Mouse (Mus musculus) cortical plate, adult 2 months (tissue): ENCODE data around the gene Sgo2b. TPM values are rescaled to one million over a fixed set of nuclear protein-coding genes. Genes with fewer than 3 reads are reported as not detected.
"Not testable (repeated sequence)": the region's sequence is repeated elsewhere in the genome, so short reads cannot be mapped to it uniquely, and the experiment has no call there.

Experiments used
- H3K27ac ChIP-seq: fragments of 200-500 bp; 2 replicates; pipeline ENCODE4 v1.5.1; 2012; ENCODE audit warnings: low read length, control low read depth, inconsistent platforms; ENCODE audit not compliant: insufficient read depth
- H3K4me1 ChIP-seq: fragments of 200-500 bp; 2 replicates; pipeline ENCODE4 v1.6.1; 2011; ENCODE audit warnings: low read length; ENCODE audit not compliant: control insufficient read depth, insufficient read depth
- H3K4me3 ChIP-seq: fragments of 200-500 bp; 2 replicates; pipeline ENCODE4 v1.5.1; 2011; ENCODE audit warnings: mild to moderate bottlenecking, low read length, control low read depth; ENCODE audit not compliant: insufficient read depth
- CTCF ChIP-seq: fragments of 200-500 bp; IDR thresholded peaks from 2 replicates; pipeline ENCODE4 v1.5.1; 2011; ENCODE audit warnings: mild to moderate bottlenecking, control low read depth, low read length; ENCODE audit not compliant: insufficient read depth; ENCODE audit errors: extremely low read depth
- POLR2A ChIP-seq: fragments of 200-500 bp; IDR thresholded peaks from 2 replicates; pipeline ENCODE4 v1.6.1; 2011; ENCODE audit warnings: mild to moderate bottlenecking, low read length, control low read depth; ENCODE audit not compliant: insufficient read depth; ENCODE audit errors: extremely low read depth
- polyA plus RNA-seq: library from polyadenylated mRNA; depleted of rRNA; stranded (reverse); fragments of >200 nt; gene quantifications from 2 replicates; pipeline ENCODE4 v1.2.3, GENCODE M21; 2012; rRNA removed

Sgo2b gene
- not detected in 2 replicates for polyA plus RNA-seq

- Histone ChIP-seq H3K4me1 (no peaks in the 10 kb centered on the region), H3K4me3 (peak within 1 kb of the TSS; percentile 27), H3K27ac (no peak within 1 kb of the TSS)
- TF ChIP-seq POLR2A (no peak), CTCF (no peak)
Measured at GRCm38 (mm10) chr8:63951626-63952377, at the start of gene Sgo2b. Gene Sgo2b, minus strand, starts transcription at chr8:63952248.

GRCm38 (mm10) chr8:63970612-63971391 lies 18.8 kb upstream of the Sgo2b start:
- not testable (repeated sequence) for H3K4me3 ChIP-seq, H3K27ac ChIP-seq, H3K4me1 ChIP-seq

DNA sequence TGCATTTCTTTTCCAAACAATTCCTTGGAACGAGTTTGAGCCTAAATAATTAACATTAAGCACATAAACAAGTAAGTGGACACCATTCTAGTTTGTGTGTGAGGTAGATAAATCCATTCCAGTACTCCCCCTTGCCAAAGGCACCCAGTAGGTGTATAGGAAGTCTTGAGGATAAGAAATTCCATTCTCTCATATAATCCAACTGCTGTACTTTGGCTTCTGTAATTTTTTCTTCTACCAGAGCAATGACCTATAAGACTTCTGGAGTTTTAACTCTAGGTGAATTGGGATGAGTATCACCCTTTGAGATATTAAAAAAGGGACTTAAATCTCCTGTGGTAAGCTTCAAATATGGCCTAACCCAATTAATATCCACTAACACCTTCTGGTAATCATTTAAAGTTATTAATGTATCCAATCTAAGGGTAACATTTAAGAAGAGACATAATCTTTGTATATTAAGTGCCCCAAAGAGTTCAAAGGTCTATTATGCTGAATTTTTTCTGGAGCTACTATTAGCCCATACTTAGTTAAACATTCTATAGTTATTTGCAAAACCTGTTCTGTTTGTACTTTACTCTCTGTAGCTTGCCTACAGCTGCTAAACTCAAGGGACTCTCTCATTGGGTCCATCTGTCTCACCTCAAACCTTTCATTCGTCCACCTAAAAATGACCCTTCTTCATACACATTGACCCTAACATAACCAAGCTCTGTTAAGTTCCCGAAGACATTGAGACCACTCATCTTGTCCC lies 9.2 kb upstream of the Sgo2b start:
- Histone ChIP-seq H3K4me1 (no peaks in the 10 kb centered on the region), H3K4me3 (no peak overlapping the region), H3K27ac (no peak overlapping the region)
- no peak for TF ChIP-seq POLR2A
- TF ChIP-seq CTCF: no peak

DNA sequence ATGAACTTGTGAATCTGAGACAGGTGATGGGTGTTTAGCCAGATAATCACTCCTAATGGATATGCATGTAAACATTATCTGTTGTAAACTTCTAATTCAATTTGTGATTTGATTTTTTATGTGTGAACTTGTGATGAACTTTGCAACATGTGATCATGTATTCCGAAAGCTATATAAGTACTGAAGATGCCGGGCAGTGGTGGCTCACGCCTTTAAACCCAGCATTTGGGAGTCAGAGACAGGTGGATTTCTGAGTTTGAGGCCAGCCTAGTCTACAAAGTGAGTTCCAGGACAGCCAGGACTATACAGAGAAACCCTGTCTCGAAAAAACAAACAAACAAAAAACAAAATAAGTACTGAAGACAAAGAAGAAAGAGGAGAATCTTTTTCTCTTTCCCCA lies 1.8 kb upstream of the Sgo2b start:
- H3K4me3 ChIP-seq, H3K4me1 ChIP-seq, H3K27ac ChIP-seq: not testable (repeated sequence)

DNA sequence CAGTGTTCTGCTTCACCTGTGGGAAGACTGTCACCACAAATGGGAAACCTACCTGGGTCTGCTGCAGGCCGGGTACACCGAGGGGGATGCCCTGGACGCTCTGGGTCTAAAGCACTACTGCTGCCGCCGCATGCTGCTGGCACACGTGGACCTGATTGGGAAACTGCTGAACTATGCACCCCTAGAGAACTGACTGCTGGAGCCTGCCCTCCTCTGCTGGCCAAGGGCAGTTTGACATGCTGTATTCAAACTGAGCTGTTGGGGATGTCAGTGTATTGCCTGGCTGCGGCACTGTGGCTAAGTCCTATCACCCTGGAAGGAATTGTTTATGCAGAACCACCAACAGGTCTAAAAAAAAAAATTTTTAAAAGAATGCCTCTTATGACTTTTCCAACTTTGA lies 18.9 kb downstream of the Sgo2b start:
- no peak overlapping the region for H3K27ac ChIP-seq
- no peak for TF ChIP-seq POLR2A
- TF ChIP-seq CTCF: no peak
- H3K4me1 ChIP-seq: no peaks in the 10 kb centered on the region
- no peak overlapping the region for H3K4me3 ChIP-seq

GRCm38 (mm10) chr8:63929301-63930097 lies 22.5 kb downstream of the Sgo2b start:
- H3K4me3 ChIP-seq: no peak overlapping the region
- no peak overlapping the region for H3K27ac ChIP-seq
- H3K4me1 ChIP-seq: no peaks in the 10 kb centered on the region
- TF ChIP-seq CTCF (no peak), POLR2A (no peak)

DNA sequence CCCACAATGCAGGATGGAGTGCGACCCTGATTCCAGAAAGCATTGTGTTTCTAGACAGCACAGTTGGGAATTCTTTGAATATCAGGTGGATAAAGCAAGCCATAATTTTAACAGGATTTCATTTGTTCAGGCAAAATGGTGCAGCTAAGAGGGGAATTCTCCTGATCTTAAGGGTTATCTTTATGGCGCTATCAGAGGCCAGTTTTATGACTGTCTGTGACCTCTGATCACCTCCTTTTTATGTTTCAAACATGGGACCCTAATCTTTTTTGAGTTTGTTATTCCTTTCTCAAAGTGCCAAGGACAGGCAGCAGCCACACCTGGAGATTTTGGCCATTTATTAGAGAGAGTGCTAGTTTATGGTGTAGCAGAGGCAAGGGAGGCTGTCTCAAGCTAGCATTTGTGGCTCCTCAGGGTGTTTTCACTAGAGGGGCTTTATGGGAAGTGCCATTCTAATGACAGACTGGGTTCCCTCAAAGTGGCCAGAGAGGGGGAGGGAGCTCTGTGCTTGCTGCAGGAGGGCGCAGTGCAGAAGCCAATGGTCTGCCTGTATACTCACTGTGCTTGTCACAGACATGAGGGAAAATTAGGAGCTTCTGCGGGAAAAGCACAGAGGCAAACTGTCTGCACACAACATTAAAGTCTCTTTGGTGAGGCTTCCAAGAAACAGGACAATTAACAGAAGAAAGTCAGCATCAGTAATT lies 30.6 kb downstream of the Sgo2b start:
- no peak overlapping the region for H3K27ac ChIP-seq
- no peaks in the 10 kb centered on the region for H3K4me1 ChIP-seq
- H3K4me3 ChIP-seq: no peak overlapping the region
- TF ChIP-seq POLR2A (no peak), CTCF (no peak)

GRCm38 (mm10) chr8:63895096-63895495 lies 57.0 kb downstream of the Sgo2b start:
- TF ChIP-seq POLR2A: no peak
- TF ChIP-seq CTCF: no peak
- H3K4me1 ChIP-seq: no peaks in the 10 kb centered on the region
- H3K4me3 ChIP-seq: no peak overlapping the region
- H3K27ac ChIP-seq: no peak overlapping the region

- TF ChIP-seq POLR2A (no peak), CTCF (no peak)
- H3K4me1 ChIP-seq: no peaks in the 10 kb centered on the region
Measured at GRCm38 (mm10) chr8:63878353-63878752, 73.7 kb downstream of the Sgo2b start.

More at GRCm38 (mm10) chr8:63878353-63878752, 73.7 kb downstream of the Sgo2b start:
- H3K4me3 ChIP-seq: no peak overlapping the region
- H3K27ac ChIP-seq: no peak overlapping the region
